Mouse (Mus musculus) CH12.LX (cell line): ENCODE data around the gene Sf3b4.
A peak's percentile ranks its signal among the peaks of the same experiment; 100 is the strongest.

ENCODE experiments used
- CHD1 ChIP-seq: IDR thresholded peaks from 2 replicates; pipeline ENCODE4 v1.6.1; 2012; ENCODE audit warnings: low read depth, low read length, improper control_type of control experiment, inconsistent platforms
- CTCF ChIP-seq, 2 experiments: IDR thresholded peaks in 1 of 2; conservative IDR thresholded peaks in 1 of 2; 2 replicates each; pipeline ENCODE4 v1.5.1; 2011 to 2012; ENCODE audit warnings: low read depth in 2 of 2, low read length in 2 of 2, improper control_type of control experiment in 1 of 2, inconsistent platforms in 1 of 2, mild to moderate bottlenecking in 1 of 2, moderate library complexity in 1 of 2
- EP300 ChIP-seq: IDR thresholded peaks from 2 replicates; pipeline ENCODE4 v1.6.1; 2011; ENCODE audit warnings: low read length, improper control_type of control experiment
- ETS1 ChIP-seq: conservative IDR thresholded peaks from 2 replicates; pipeline ENCODE4 v1.6.1; 2012; ENCODE audit warnings: low read depth, mild to moderate bottlenecking, inconsistent platforms, low read length, improper control_type of control experiment, moderate library complexity
- POLR2A ChIP-seq: IDR thresholded peaks from 2 replicates; pipeline ENCODE4 v1.6.1; 2011; ENCODE audit warnings: low read depth, mild to moderate bottlenecking, improper control_type of control experiment, low read length
- RCOR1 ChIP-seq: conservative IDR thresholded peaks from 2 replicates; pipeline ENCODE4 v1.6.1; 2012; ENCODE audit warnings: low read depth, mild to moderate bottlenecking, inconsistent platforms, low read length, improper control_type of control experiment
- UBTF ChIP-seq: IDR thresholded peaks from 2 replicates; pipeline ENCODE4 v1.6.1; 2012; ENCODE audit warnings: low read depth, mild to moderate bottlenecking, inconsistent platforms, low read length, improper control_type of control experiment, moderate library complexity

DNA sequence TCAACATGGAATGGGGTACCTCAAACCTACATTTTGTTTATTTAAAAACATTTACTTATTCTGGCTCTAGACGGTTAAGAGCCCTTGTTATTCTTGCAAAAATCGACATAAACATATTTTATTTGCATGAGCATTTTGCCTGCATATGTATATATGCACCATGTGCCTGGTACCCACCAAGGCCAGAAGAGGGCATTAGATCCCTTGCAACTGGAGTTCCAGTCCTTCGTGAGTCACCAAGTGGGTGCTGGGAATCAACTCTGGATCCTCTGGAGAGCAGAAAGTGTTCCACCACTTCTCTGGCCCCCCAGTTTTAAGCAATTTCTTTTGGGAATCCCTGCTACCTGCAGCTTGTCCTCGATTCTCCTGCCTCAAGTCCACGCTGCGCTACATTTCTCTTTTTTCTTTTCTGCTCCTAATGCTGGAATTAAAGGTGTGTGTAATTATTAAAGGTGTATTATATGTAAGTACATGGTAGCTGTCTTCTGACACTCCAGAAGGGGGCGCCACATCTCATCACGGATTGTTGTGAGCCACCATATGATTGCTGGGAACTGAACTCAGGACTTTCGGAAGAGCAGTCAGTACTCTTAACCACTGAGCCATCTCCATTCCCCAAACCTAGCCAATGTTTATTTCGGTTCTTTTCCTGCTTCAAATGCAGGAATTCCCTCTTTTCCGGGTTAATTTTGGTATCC is 23.6 kb downstream of the Sf3b4 start:
- no peak for TF ChIP-seq EP300
- no peak for TF ChIP-seq CHD1
- no peak for TF ChIP-seq ETS1
- TF ChIP-seq RCOR1 = no peak
- TF ChIP-seq POLR2A = no peak
- TF ChIP-seq CTCF (conservative IDR thresholded peaks at IDR 0.05 in 1 of 2, IDR thresholded peaks at IDR 0.05 in 1 of 2; ENCODE audit: low read depth in 2 of 2, low read length in 2 of 2) = peak in 1 of 2 experiments; percentile 22; a peak in 2 of 4 replicates
- TF ChIP-seq UBTF = no peak
